Mouse (Mus musculus) CH12.LX (cell line): Measurements from ENCODE around the gene Tead2. TPM values are rescaled to one million over a fixed set of nuclear protein-coding genes. Genes with fewer than 3 reads are reported as not detected.

Experiments used
- DNase-seq: peaks from one replicate; pipeline ENCODE4 v3.0.0-alpha.2; 2013; ENCODE audit errors: extremely low read depth
- H3K27ac ChIP-seq: 2 replicates; pipeline ENCODE4 v1.5.1; 2012; ENCODE audit warnings: low read depth, mild to moderate bottlenecking, control low read depth, moderate library complexity; ENCODE audit not compliant: insufficient read depth
- H3K27me3 ChIP-seq: replicated peaks from 2 replicates; pipeline ENCODE3; 2012; ENCODE audit warnings: inconsistent platforms
- H3K36me3 ChIP-seq, 2 experiments: replicated peaks in 1 of 2; 2 replicates each; pipeline versions ENCODE3 to v1.6.1; 2012; ENCODE audit warnings: inconsistent platforms in 1 of 2, low read length in 1 of 2, mild to moderate bottlenecking in 1 of 2, mixed read lengths in 1 of 2, moderate library complexity in 1 of 2; ENCODE audit not compliant: control insufficient read depth in 1 of 2, insufficient read depth in 1 of 2
- H3K4me1 ChIP-seq, 2 experiments: 2 replicates each; pipeline ENCODE4 v1.6.1; 2012; ENCODE audit warnings: inconsistent platforms in 1 of 2, moderate library complexity in 1 of 2; ENCODE audit not compliant: insufficient read depth in 2 of 2, control insufficient read depth in 1 of 2
- H3K4me2 ChIP-seq: 2 replicates; pipeline ENCODE4 v1.6.1; 2012; ENCODE audit warnings: low read depth, mild to moderate bottlenecking, control low read depth; ENCODE audit not compliant: poor library complexity, insufficient read depth, severe bottlenecking
- H3K4me3 ChIP-seq, 3 experiments: fragments of 150-350 bp in 1 of 3; sonication (generic) in 1 of 3; replicated peaks in 1 of 3; 2 replicates each; pipeline versions ENCODE3 to v1.5.1; 2011 to 2012; ENCODE audit warnings: low read depth in 2 of 3, low read length in 2 of 3, mild to moderate bottlenecking in 2 of 3, moderate library complexity in 2 of 3, control low read depth in 1 of 3, improper control_type of control experiment in 1 of 3, inconsistent platforms in 1 of 3, mixed read lengths in 1 of 3; ENCODE audit not compliant: poor library complexity in 1 of 3
- H3K79me2 ChIP-seq: replicated peaks from 2 replicates; pipeline ENCODE4 v1.6.1; 2012; ENCODE audit warnings: mild to moderate bottlenecking, moderate library complexity; ENCODE audit not compliant: control insufficient read depth, poor library complexity, insufficient read depth, severe bottlenecking; ENCODE audit errors: extremely low read depth
- H3K9ac ChIP-seq: 2 replicates; pipeline ENCODE4 v1.6.1; 2012; ENCODE audit warnings: low read depth, mild to moderate bottlenecking, control low read depth, moderate library complexity; ENCODE audit not compliant: insufficient read depth
- H3K9me3 ChIP-seq: replicated peaks from 2 replicates; pipeline ENCODE3; 2012; ENCODE audit warnings: low read length, inconsistent platforms, mixed read lengths
- BHLHE40 ChIP-seq: IDR thresholded peaks from 2 replicates; pipeline ENCODE4 v1.6.1; 2011; ENCODE audit warnings: mild to moderate bottlenecking, low read depth, low read length, improper control_type of control experiment
- CHD1 ChIP-seq: IDR thresholded peaks from 2 replicates; pipeline ENCODE4 v1.6.1; 2012; ENCODE audit warnings: low read depth, low read length, improper control_type of control experiment, inconsistent platforms
- CTCF ChIP-seq, 2 experiments: IDR thresholded peaks in 1 of 2; conservative IDR thresholded peaks in 1 of 2; 2 replicates each; pipeline ENCODE4 v1.5.1; 2011 to 2012; ENCODE audit warnings: low read depth in 2 of 2, low read length in 2 of 2, improper control_type of control experiment in 1 of 2, inconsistent platforms in 1 of 2, mild to moderate bottlenecking in 1 of 2, moderate library complexity in 1 of 2
- E2F4 ChIP-seq: IDR thresholded peaks from 2 replicates; pipeline ENCODE4 v1.6.1; 2011; ENCODE audit warnings: low read depth, low read length, improper control_type of control experiment; ENCODE audit not compliant: insufficient replicate concordance
- ELF1 ChIP-seq: IDR thresholded peaks from 2 replicates; pipeline ENCODE4 v1.6.1; 2014; ENCODE audit warnings: low read depth, mild to moderate bottlenecking, inconsistent platforms, low read length, improper control_type of control experiment
- EP300 ChIP-seq: IDR thresholded peaks from 2 replicates; pipeline ENCODE4 v1.6.1; 2011; ENCODE audit warnings: low read length, improper control_type of control experiment
- ETS1 ChIP-seq: conservative IDR thresholded peaks from 2 replicates; pipeline ENCODE4 v1.6.1; 2012; ENCODE audit warnings: low read depth, mild to moderate bottlenecking, inconsistent platforms, low read length, improper control_type of control experiment, moderate library complexity
- GABPA ChIP-seq: IDR thresholded peaks from 2 replicates; pipeline ENCODE4 v1.6.1; 2012; ENCODE audit warnings: low read depth, low read length, improper control_type of control experiment, inconsistent platforms; ENCODE audit not compliant: insufficient replicate concordance
- HCFC1 ChIP-seq: IDR thresholded peaks from 2 replicates; pipeline ENCODE4 v1.6.1; 2012; ENCODE audit warnings: low read depth, mild to moderate bottlenecking, inconsistent platforms, low read length, improper control_type of control experiment
- IRF4 ChIP-seq: IDR thresholded peaks from 2 replicates; pipeline ENCODE4 v1.6.1; 2014; ENCODE audit warnings: low read depth, mild to moderate bottlenecking, inconsistent platforms, low read length, improper control_type of control experiment
- JUN ChIP-seq: IDR thresholded peaks from 2 replicates; pipeline ENCODE4 v1.6.1; 2011; ENCODE audit warnings: low read depth, mild to moderate bottlenecking, low read length, improper control_type of control experiment, moderate library complexity; ENCODE audit not compliant: insufficient read depth
- JUND ChIP-seq: conservative IDR thresholded peaks from 2 replicates; pipeline ENCODE4 v1.6.1; 2011; ENCODE audit warnings: low read depth, low read length, improper control_type of control experiment
- MEF2A ChIP-seq: IDR thresholded peaks from 2 replicates; pipeline ENCODE4 v1.6.1; 2014; ENCODE audit warnings: low read depth, mild to moderate bottlenecking, inconsistent platforms, low read length, improper control_type of control experiment, borderline replicate concordance
- MXI1 ChIP-seq: IDR thresholded peaks from 2 replicates; pipeline ENCODE4 v1.6.1; 2011; ENCODE audit warnings: mild to moderate bottlenecking, low read depth, low read length, improper control_type of control experiment
- MYC ChIP-seq: IDR thresholded peaks from 2 replicates; pipeline ENCODE4 v1.6.1; 2011; ENCODE audit warnings: low read depth, mild to moderate bottlenecking, improper control_type of control experiment, low read length
- NELFE ChIP-seq: IDR thresholded peaks from 2 replicates; pipeline ENCODE4 v1.6.1; 2011; ENCODE audit warnings: low read depth, low read length, improper control_type of control experiment
- NRF1 ChIP-seq: IDR thresholded peaks from 2 replicates; pipeline ENCODE4 v1.6.1; 2014; ENCODE audit warnings: low read depth, mild to moderate bottlenecking, inconsistent platforms, low read length, improper control_type of control experiment, moderate library complexity
- POLR2A ChIP-seq: IDR thresholded peaks from 2 replicates; pipeline ENCODE4 v1.6.1; 2011; ENCODE audit warnings: low read depth, mild to moderate bottlenecking, improper control_type of control experiment, low read length
- RAD21 ChIP-seq: IDR thresholded peaks from 2 replicates; pipeline ENCODE4 v1.6.1; 2011; ENCODE audit warnings: low read depth, mild to moderate bottlenecking, low read length, improper control_type of control experiment, moderate library complexity
- SIN3A ChIP-seq: IDR thresholded peaks from 2 replicates; pipeline ENCODE4 v1.6.1; 2012; ENCODE audit warnings: low read length, improper control_type of control experiment, inconsistent platforms
- SMC3 ChIP-seq: IDR thresholded peaks from 2 replicates; pipeline ENCODE4 v1.6.1; 2011; ENCODE audit warnings: low read depth, low read length, improper control_type of control experiment
- TBP ChIP-seq: conservative IDR thresholded peaks from 2 replicates; pipeline ENCODE4 v1.6.1; 2011; ENCODE audit warnings: low read depth, low read length, improper control_type of control experiment
- TCF12 ChIP-seq: IDR thresholded peaks from 2 replicates; pipeline ENCODE4 v1.6.1; 2014; ENCODE audit warnings: low read depth, mild to moderate bottlenecking, inconsistent platforms, low read length, improper control_type of control experiment
- UBTF ChIP-seq: IDR thresholded peaks from 2 replicates; pipeline ENCODE4 v1.6.1; 2012; ENCODE audit warnings: low read depth, mild to moderate bottlenecking, inconsistent platforms, low read length, improper control_type of control experiment, moderate library complexity
- USF1 ChIP-seq: IDR thresholded peaks from 2 replicates; pipeline ENCODE4 v1.6.1; 2014; ENCODE audit warnings: low read depth, mild to moderate bottlenecking, inconsistent platforms, low read length, improper control_type of control experiment
- ZC3H11A ChIP-seq: IDR thresholded peaks from 2 replicates; pipeline ENCODE4 v1.6.1; 2012; ENCODE audit warnings: low read depth, mild to moderate bottlenecking, inconsistent platforms, low read length, improper control_type of control experiment
- ZKSCAN1 ChIP-seq: IDR thresholded peaks from 2 replicates; pipeline ENCODE4 v1.6.1; 2012; ENCODE audit warnings: low read depth, inconsistent platforms, low read length, improper control_type of control experiment, borderline replicate concordance
- ZMIZ1 ChIP-seq: IDR thresholded peaks from 2 replicates; pipeline ENCODE4 v1.6.1; 2012; ENCODE audit warnings: low read depth, mild to moderate bottlenecking, inconsistent platforms, low read length, improper control_type of control experiment
- dilution Hi-C: fragments of 300-500 bp; cut with MboI; formaldehyde crosslinking; loops from 2 replicates; pipeline ENCODE4 v1.14.3; 2020; ENCODE audit warnings: low sequenced_read_pairs; ENCODE audit not compliant: extremely low pct_unique_long_range_greater_than_20kb, extremely low pct_ligation_motif_present
- in situ Hi-C: fragments of 300-500 bp; cut with MboI; formaldehyde crosslinking; loops from 3 replicates; pipeline ENCODE4 v1.14.3; 2019; ENCODE audit warnings: low sequenced_read_pairs, low pct_ligation_motif_present, low pct_unique_long_range_greater_than_20kb, mixed read lengths
- polyA plus RNA-seq: library from polyadenylated mRNA; unstranded; fragments of >175 nt; gene quantifications from 2 replicates; pipeline ENCODE4 v1.2.1, GENCODE M21; 2012; ENCODE audit warnings: low read depth; ENCODE audit not compliant: insufficient read length
- total RNA-seq, 2 experiments: library from RNA; depleted of rRNA; stranded (reverse); fragments of 300-350 nt in 1 of 2; fragments of >200 nt in 1 of 2; gene quantifications; 2 replicates each; pipeline ENCODE4 v1.2.3; 2012 to 2014

The Tead2 gene
- total and polyA plus RNA-seq, 3 experiments, result 0.31 to 2.5 (median 0.38) TPM

- H3K4me2 ChIP-seq, result no peak overlapping the region
- DNase-seq, result no peak
- peaks cover 3% of the 10 kb centered on the region for H3K9me3 ChIP-seq
- H3K4me1 ChIP-seq, result peaks cover 22 to 69% of the 10 kb centered on the region in 2 experiments
- no peak overlapping the region for H3K9ac ChIP-seq
- H3K4me3 ChIP-seq, result peak overlapping the region in 2 of 3 experiments; percentile 16 to 57
- dilution Hi-C loops, result no loop called here
- peaks cover 35 to 60% of the 10 kb centered on the region in 2 experiments for H3K36me3 ChIP-seq
- in situ Hi-C loops, result loop anchor here (5.0 kb wide), 1 partner anchor 37 kb away; no protein-coding TSS in a partner anchor
- H3K27me3 ChIP-seq, result no peaks in the 10 kb centered on the region
- peaks cover 2% of the 10 kb centered on the region; the same call in 1 of the 2 replicates for H3K79me2 ChIP-seq
- TF ChIP-seq MEF2A, result no peak
- TF ChIP-seq SMC3, result no peak
- no peak for TF ChIP-seq ZC3H11A
- 0 out of 2 replicates have a peak overlapping the region, but pooled peaks have one; percentile 4 for H3K27ac ChIP-seq
Observed at GRCm38 (mm10) chr7:45235656-45236180, 20.2 kb downstream of the Tead2 start.

- Histone ChIP-seq H3K4me3 (peak overlapping the region; percentile 57 to 91 (median 81)), H3K4me2 (peak overlapping the region; percentile 73), H3K4me1 (peaks cover 29 to 58% of the 10 kb centered on the region in 2 experiments), H3K27ac (peak overlapping the region; percentile 96), H3K27me3 (no peaks in the 10 kb centered on the region), H3K79me2 (peaks cover 2% of the 10 kb centered on the region; the same call in 1 of the 2 replicates), H3K36me3 (peaks cover 29 to 38% of the 10 kb centered on the region in 2 experiments), H3K9ac (peak overlapping the region; percentile 98), H3K9me3 (peaks cover 7% of the 10 kb centered on the region)
- DNase-seq, result peak; percentile 69
- dilution Hi-C loops (no loop called here), in situ Hi-C loops (loop anchor here (5.0 kb wide), 1 partner anchor 34 kb away; no protein-coding TSS in a partner anchor)
- no peak for TF ChIP-seq ZC3H11A
- TF ChIP-seq HCFC1, result no peak
- no peak for TF ChIP-seq TCF12
- TF ChIP-seq POLR2A, result no peak; the same call in 1 of the 2 replicates
- TF ChIP-seq ZKSCAN1, result no peak
- TF ChIP-seq SMC3, result no peak
- TF ChIP-seq JUN, result no peak
- peak; percentile 22; the same call in 1 of the 2 replicates for TF ChIP-seq IRF4
- TF ChIP-seq TBP, result no peak
- TF ChIP-seq MYC, result 0 out of 2 replicates have a peak, but pooled peaks have one; percentile 46
- TF ChIP-seq NELFE, result no peak
- peak; percentile 60; the same call in 1 of the 2 replicates for TF ChIP-seq MXI1
- 0 out of 2 replicates have a peak, but pooled peaks have one; percentile 60 for TF ChIP-seq CHD1
- peak; percentile 34; the same call in 1 of the 2 replicates for TF ChIP-seq ELF1
- no peak for TF ChIP-seq MEF2A
- 0 out of 2 replicates have a peak, but pooled peaks have one; percentile 5 for TF ChIP-seq BHLHE40
- no peak for TF ChIP-seq E2F4
- TF ChIP-seq RAD21, result no peak
- TF ChIP-seq ZMIZ1, result no peak
- no peak for TF ChIP-seq JUND
- no peak for TF ChIP-seq UBTF
- no peak for TF ChIP-seq NRF1
- peak; percentile 69; the same call in 1 of the 2 replicates for TF ChIP-seq SIN3A
- TF ChIP-seq USF1, result no peak
- no peak for TF ChIP-seq EP300
- no peak for TF ChIP-seq ETS1
- TF ChIP-seq GABPA, result no peak
- TF ChIP-seq CTCF (conservative IDR thresholded peaks at IDR 0.05 in 1 of 2, IDR thresholded peaks at IDR 0.05 in 1 of 2; ENCODE audit: low read depth in 2 of 2, low read length in 2 of 2), result no peak
Observed at GRCm38 (mm10) chr7:45237747-45238699, 22.5 kb downstream of the Tead2 start.
